Mouse (Mus musculus): ENCODE data around the gene Apoc2.
A peak's percentile ranks its signal among the peaks of the same experiment; 100 is the strongest.

Apoc2 gene

DNA sequence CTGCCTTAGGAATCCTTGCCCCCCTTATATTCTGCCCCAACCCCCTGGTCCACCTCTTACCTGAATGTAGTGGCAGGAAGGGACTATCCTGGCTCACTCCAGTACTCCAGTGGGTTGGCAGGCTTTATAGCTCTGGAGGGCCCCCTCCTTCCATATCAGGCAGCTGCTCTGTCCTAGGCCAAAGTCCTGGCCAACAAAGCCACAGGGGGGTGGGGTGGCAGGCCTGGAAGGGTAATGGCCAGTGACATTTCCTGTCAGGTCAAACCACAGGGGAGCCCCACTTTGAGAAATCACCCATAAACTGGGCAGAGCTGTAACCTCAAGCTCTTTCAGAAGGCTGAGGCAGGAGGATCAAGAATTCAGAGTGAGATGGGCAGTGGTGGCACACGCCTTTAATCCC lies 1.1 kb downstream of the Apoc2 start:
- no peak for DNase-seq

DNA sequence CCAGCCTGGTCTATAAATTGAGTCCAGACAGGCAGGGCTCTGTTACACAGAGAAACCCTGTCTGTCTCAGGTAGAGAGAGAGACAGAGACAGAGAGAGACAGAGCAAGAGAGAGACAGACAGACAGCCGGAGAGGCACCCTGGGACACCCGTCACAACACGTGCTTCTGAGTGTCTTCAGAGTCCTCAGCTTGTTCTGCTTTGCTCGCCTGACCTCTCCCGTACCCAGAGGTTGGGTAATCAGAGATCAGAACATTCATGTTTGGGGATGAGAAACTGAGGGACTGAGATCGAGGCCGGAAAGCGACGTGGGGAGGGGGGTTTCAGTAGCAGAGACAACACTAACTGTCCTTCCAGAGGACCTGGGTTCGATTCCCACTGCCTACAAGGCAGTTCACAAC lies 1.9 kb downstream of the Apoc2 start:
- DNase-seq, result no peak

DNA sequence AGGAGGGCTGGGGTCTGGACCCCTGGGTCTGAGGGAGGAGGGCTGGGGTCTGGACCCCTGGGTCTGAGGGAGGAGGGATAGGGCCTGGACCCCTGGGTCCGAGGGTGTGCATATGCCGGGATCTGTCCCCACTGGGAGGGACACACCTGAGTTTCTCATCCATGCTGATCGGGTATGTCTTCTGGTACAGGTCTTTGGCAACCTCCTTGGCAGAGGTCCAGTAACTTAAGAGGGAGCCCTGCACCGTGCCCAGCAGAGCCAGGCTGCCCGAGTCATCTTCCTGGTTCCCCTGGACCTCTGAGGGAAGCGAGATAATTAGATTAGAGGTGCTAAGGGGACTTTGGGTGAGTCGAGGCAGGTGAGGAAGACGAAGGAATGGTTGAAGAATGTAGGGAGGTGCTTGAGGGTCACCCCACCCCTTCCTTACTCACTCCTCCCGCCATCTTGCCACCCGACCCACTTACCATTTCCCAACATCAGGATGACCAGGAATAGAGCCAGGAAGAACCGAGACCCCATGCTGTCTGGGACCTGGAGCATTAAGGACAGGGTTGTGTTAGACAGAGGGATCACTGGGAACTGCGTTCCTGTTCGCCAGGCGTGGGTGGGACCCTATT lies 4.5 kb downstream of the Apoc2 start:
- DNase-seq, result no peak

DNA sequence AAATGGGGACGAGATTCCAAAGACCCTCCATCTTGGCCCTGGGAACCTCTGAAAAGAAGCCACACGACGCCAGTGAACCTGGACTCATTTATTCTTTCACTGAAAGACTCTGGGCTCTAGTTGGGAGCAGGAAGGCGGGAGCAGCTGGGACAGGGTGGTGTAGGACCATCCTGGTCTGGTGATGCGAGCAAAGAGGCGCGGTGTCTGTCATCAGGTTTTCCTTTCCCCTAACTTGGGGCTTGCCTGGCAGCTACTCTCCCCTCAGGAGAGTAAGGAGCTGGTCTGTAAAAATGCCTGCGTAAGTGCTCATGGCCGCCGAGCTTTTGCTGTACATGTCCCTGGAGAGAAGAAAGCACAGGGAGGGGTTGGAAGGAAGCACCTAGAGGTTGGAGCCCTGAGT lies 6.2 kb downstream of the Apoc2 start:
- no peak for DNase-seq

DNA sequence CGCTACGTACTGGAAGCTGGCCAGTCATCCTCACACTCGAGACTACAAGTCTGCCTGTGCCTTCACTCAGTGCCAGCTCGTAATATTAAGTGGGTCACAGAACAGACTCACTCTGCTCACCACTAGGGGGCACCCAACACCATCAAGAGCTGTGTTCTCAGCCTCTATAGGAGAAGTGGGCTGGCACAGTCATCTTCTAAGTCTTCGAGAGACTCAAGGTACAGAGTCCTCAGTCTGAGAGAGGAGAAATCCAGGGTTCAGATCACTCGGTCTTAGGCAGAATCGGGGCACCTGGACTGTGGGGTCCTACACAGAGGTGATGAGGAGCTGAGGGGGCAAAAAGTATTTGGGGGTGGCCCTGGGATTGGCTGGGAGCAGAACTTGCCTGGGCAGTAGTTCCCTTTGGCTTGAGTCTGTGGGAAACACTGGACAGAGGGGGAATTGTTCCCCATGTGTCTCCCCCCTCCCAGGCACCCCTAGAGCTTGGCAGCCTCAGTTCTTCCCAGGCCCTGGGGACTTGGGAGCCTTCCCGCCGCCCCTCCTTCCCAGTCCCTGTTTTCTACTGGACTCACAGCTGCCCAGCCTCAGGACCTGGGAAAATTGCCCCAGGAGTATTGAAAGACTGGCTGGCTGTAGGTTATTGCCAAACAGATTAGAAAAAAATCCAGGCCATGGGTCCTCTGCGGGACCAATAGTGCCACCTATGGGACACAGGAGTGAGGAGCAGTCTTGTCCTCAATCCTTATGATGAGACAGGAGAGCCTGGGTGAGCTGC lies 8.6 kb downstream of the Apoc2 start:
- DNase-seq, result peak; percentile 93 to 96

DNA sequence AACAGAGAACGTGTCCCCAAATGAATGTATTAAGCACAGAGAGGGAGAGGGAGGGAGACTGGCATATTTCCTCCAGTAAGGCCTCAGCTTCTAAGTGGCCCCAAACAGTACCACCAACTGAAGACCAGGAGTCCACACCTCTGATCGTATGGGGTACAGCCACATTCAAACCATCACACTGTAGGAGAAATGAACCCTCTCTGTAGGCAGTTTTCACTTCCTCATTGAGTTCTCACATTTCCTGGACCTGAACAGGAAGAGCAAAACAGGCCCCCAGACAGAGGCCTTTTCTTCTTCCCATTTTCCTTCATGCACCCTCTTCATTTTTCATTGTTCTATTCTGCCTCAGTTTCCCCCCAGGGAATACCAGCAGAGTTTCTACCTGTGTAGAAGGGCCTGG lies 10.3 kb downstream of the Apoc2 start:
- DNase-seq, result no peak

DNA sequence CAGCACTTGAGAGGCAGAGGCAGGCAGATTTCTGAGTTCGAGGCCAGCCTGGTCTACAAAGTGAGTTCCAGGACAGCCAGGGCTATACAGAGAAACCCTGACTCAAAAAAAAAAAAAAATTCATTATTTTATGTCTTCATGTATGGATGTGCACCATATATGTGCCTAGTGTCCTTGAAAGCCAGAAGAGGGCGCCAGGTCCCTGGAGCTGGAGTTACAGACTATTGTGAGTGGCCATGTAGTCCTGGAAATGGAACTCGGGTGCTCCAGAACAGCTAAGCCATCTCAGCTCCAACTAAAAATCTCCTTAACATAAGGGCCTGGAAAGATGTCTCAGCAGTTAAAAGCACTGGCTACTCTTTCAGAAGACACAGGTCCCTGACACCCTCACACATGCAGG lies 11.0 kb downstream of the Apoc2 start:
- DNase-seq, result no peak

DNA sequence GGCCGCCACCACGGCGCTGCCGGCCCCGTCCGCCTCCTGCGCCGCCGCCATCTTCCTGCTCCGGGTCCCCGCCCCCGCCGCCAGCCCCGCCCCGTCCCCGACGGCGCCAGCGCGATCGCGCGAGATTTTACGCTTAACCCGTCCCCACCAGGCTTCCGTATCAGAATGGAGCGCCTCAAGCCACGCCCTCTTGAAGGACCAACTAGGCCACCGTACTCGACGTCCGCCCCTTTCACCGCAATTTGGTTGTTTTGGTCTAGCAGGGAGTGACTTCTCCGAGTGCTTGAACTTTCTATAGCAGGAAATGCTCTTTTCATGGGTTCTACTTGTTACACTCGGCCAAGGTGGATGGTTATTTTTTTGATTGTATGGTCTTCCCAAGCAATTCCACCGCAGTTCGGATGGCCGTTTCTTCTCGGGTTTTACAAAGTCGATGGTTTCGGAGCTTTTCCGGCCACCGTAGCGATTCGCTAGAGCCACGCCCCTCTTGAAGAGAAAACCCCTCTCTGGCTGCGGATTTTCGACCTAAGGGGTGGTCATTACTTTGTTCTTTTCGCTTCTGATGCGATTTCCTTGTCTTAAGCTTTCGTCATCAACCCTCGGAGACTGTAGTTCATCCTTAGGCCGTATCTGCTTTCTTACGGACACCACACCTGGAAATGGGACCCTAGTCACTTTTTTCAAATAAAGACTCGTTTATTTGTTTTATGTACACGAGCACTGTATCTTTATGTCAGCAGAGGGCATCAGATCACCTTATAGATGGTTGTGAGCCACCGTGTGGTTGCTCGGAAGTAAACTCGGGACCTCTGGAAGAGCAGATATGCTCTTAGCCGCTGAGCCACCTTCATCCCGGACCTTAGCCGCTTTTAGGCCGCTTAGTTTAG lies 12.5 kb downstream of the Apoc2 start, which contains the start of gene Clptm1:
Gene Clptm1 (minus strand): TSS at position 79 of the 887 bp plus-strand sequence.
- peak; percentile 98 to 99 for DNase-seq

DNA sequence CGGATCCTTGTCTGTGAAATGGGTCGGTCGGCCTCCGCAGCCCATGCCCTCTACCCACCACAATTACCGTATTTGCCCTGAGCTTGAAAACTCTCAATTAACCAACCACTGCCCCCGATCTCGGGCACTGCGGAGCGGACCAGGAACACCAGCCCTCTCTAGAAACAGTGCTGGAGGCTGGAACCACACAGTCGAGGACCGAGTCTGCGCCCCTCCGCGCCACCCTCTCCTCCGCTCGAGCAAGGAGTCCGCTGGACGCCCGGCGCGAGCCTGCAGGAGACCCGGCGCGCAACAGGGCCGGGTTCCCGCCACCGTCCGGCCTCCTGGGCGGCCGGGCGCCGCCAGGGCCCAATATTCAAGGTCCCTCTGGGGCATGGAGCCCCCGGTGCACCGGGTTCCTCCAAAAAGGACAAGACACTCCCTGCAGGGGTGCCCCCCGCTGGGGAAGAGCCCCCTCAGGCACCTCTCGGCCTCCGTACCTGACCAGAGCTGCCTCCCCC lies 13.2 kb downstream of the Apoc2 start:
- no peak for DNase-seq

DNA sequence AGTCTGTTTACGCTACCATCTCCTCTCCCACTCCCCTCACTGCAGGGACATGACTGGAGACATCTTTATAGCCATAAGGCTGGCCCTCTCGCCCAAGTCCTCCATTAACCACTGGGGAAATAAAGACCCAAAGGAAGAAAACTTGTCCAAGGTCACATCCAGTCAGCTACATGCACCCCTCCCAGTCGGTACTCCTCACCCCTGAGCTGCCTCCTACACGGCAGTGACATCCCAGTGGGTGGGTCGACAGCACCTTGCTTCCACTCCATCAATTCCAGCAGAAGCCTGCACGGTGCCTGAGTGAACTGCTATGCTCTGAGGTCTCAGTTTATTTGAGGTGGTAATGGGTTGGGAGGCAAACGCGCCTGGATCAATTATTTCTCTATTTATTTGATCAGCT lies 13.8 kb downstream of the Apoc2 start:
- no peak for DNase-seq

DNA sequence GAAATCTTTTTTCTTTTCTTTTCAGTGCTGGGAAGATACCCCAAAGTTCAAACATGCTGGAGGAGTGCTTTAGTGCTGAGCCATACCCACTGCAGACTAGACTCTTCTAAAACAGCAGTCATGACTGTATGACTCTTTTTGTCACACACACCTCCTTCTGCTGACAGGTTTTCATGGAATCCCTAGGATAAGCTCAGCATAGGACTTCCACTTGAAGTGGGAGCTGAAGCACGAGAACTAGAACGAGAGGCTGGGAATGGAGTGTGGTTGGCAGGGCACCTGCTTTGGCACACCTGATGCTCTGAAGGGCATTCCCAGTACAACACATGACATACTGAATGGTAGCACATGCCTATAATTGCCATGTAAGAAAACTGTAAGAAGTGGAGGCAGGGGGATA lies 25.1 kb downstream of the Apoc2 start:
- no peak for DNase-seq

DNA sequence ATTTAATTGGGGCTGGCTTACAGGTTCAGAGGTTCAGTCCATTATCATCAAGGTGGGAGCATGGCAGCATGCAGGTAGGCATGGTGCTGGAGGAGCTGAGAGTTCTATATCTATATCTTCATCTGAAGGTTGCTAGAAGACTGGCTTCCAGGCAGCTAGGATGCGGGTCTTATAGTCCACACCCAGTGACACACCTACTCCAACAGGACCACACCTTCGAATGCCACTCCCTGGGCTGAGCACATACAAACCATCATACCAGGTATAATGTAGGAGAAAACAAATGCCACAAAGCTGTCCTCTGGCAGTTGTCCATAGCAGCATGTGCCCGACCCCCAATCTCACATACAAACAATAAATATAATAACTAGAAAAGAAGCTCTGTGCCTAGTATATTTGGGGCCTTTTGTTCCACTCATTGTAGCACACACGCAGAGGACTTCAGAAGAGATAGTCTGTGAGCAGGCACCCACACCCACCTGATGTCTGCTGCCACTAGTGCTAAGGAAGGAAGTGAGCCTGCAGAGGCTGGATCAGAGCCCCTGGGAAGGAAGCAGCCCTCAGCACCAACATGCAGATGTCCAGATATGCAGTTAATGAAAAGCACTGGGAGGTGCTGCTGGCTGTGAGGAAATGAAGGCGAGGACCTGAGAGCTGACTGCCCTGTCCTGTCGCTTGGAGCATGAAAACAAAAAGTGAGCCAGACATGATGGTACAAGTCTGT lies 26.5 kb downstream of the Apoc2 start:
- no peak for DNase-seq

DNA sequence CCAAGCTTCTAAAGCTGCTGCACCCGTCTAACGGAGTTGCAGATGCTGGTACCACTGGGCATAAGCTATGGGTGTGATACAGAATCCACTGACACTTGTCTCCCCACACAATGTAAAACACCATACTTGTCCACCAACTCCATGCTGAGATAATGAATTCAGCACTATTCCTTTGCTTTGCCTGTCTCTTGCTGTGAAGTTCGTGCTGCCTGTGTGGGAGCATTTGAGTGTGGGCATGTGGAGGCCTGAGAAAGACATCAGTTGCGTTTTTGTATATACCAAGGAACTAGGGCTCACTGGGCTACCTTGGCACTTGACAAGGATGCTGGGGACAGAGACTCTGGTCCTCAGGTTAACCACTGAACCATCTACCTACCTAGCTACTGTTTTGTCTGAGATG lies 36.5 kb downstream of the Apoc2 start:
- DNase-seq, result no peak

DNA sequence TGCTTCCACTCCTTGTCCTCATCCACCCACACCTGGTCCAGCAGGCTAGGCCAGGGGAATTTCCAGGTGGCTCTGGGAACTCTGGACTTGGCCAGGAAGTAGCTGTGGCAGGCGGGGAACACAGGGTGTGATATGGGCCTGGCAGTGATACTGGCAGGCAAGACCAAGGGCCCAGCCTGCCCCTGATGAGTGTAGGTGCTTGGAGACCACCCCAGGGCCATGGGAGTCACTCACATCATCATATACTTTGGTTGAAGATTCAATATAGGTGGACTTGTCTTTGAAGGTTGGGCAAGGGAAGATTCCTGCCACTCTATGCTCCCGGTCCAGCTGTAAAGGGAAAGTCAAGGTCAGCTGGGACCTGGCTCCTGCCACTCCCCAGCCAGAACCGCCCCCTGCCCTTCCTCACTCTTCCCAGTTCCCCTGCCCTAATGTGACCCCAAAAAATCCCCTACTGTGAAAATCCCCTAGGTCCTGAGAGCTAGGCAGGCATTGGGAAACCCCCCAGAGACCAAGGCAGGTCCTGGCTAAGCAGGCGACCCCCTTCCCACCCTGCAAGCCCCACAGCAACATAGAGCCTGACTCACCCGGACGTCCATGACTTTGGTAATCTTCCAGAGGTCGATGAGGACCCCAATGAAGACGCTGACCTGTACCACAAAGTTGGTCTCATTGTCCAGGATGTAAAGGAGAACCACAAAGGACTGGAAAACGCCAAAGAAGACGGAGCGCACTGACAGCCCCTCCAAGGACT lies 42.5 kb downstream of the Apoc2 start:
- DNase-seq, result no peak

DNA sequence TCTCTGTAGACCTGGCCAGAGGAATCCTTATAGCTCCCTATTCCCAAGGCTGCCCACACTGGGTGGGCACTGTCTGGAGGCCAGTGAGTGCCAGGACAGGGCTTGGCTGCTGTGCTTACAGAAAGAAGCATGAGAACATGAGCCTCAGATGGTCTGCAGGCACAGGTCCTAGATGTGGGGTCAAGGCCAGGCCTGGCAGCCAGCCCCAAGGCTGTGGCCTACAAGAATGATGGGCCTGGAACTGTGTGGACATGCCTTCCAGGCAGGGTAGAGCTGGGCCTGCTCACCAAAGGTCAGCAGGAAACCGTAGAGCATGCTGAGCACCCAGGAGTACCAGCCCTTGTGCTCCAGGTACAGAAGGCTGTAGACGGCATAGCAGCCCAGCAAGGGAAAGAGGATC lies 43.1 kb downstream of the Apoc2 start:
- no peak for DNase-seq

DNA sequence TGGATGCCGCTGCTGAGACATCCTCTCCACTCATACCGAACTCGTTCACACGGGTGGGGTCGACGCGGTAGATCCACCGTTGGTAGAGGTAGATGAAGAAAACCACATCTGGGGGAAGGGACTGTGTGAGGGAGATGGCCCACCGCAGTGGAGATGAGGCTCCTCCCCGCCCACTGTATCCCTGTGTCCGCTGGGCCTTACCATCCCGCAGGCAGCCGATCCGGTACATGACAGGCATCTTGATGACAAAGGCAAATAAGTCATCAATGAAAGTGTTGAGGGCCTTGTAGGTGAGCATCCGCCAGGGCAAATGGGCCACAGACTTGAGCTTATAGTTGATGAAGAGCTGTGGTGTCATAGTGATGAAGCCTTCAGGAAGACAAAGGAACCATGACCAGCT lies 43.9 kb downstream of the Apoc2 start:
- no peak for DNase-seq

DNA sequence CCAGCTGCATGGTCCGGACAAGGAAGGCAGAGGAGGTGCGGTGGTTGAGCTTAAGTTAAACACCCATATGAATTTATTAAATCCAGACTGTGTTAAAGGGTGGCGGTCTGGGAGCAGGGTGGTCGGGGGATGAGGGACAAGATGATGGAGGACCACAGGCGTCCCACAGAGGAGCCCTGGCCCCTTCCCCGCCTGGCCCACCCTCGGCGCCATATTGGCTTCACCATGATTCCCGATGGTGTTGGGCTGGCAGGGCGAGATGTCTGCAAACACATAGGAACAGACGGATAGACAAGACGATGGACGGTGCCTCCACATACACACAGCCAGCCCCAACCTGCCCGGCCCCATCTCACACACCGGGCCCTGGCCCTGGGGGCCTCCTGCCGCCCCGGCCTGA lies 44.5 kb downstream of the Apoc2 start:
- no peak for DNase-seq

DNA sequence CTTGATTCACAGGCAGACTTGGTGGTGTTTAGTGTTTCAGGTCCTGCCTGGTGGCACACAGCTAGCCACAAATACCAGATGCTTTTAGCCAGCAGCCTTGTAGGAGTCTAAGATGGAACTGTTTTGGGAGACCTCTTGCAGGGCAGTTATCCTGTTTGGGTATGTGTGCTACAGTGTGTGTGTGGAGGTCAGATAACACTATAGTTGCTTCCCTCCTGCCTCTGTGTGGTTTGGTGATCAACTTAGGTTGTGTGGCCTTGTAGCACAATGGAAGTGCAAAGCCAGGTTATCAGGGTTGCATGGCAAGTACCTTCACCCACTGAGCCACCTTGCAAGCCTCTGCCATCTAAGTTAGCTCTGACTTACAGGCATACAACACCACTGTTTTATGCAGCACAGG lies 45.0 kb downstream of the Apoc2 start:
- DNase-seq, result no peak

DNA sequence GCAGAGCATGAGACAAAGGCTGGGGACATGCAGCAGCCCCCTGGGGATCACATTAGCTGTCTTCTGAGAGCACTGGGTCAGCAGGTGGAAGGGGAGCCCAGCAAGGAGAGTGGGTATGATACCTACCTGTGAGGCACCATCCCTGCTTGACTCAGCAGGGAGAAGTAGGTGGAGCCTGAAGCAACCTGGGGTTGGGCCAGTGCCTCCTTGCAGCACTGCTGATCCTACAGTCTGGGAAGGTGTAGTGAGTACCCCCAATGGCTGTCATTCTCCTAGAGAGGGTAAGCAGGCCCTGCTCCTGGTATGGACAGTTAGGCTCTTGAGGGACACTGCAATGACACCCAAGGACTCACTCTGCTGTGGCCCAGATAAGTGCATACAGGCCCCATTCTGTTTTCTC lies 45.5 kb downstream of the Apoc2 start:
- no peak for DNase-seq

DNA sequence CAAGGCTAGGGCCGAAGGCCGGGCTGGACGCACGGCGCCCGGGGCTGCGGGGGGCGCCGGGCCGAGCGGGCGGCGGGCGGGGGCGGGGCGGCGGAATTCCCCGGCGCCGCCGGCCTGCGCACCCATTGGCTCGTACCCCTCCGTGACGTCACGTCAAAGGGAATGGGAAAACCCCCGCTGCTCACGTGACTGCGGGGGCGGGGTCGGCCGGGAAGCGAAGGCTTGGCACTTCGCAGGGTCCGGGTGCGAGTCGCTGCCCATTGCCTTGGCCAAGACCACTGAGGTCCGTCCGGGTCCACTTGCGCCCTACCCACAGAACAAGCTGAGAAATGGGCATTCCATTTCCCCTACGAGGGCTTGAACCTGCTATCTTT lies 48.4 kb downstream of the Apoc2 start, which contains the start of gene Relb:
Gene Relb (minus strand): TSS at position 78 of the 374 bp plus-strand sequence.
- DNase-seq, result peak; percentile 84 to 88

DNA sequence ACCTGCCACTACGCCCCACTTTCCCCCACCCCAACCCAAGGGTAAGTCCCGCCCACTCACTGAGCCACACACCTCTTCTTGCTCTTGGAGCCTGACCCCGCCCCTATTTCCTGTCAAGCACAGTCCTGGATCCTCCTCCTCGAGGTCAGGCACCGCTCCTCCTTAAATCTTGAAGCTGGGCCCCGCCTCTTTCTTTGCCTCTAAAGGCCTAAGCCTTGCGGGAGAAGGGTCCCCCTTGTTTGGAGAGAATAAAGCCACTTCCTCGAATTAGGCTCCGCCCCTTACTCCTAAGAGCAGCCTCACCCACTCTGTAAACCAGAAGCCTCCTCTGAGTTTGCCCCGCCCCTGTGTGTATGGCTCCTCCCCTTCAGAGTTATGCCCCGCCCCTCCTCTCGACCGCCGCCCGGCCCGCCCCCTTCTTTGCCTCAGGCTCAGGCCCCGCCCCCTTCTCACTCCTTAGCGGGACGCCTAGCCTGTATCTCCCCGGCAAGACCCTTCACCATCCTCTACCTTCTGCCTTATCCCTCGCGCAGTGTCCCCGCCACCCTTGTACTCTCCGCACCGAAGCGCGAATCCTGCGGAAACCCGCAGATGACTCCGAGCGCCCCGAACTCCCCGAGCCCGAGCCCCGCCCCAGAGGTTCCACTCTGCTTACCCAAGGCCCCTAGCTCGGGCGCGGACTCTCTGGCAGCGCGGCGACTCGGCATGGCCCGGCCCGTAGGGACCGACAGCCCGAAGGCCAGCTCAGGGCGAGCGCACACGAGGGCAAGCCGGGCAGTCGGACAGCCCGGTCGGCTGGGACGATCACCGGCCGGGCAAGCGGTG lies 49.0 kb downstream of the Apoc2 start:
- peak; percentile 75 for DNase-seq
